Mouse (Mus musculus) small intestine, adult 2 months (tissue): Measurements from ENCODE around the gene Il18rap.

ENCODE experiments used
- CTCF ChIP-seq: fragments of 200-500 bp; IDR thresholded peaks from 2 replicates; pipeline ENCODE4 v1.5.1; 2012; ENCODE audit warnings: low read depth, mild to moderate bottlenecking, control low read depth, inconsistent platforms, low read length, moderate library complexity, mixed read lengths; ENCODE audit not compliant: insufficient replicate concordance, insufficient read length; ENCODE audit errors: extremely low read depth
- POLR2A ChIP-seq: fragments of 200-500 bp; IDR thresholded peaks from 2 replicates; pipeline ENCODE4 v1.6.1; 2012; ENCODE audit warnings: low read depth, mild to moderate bottlenecking, control low read depth, inconsistent platforms, low read length, moderate library complexity

GRCm38 (mm10) chr1:40544650-40545049 lies 29.5 kb downstream of the Il18rap start:
- no peak for TF ChIP-seq POLR2A
- no peak for TF ChIP-seq CTCF
